Mouse (Mus musculus) lung, postnatal 0 days (tissue): Measurements from ENCODE around the gene Unkl.

ENCODE experiments used
- CTCF ChIP-seq: IDR thresholded peaks from 2 replicates; pipeline ENCODE4 v1.5.1; 2016; ENCODE audit warnings: antibody characterized with exemption, mild to moderate bottlenecking
- EP300 ChIP-seq: IDR thresholded peaks from 2 replicates; pipeline ENCODE4 v1.6.1; 2016; ENCODE audit warnings: antibody characterized with exemption, mild to moderate bottlenecking, control low read depth

DNA sequence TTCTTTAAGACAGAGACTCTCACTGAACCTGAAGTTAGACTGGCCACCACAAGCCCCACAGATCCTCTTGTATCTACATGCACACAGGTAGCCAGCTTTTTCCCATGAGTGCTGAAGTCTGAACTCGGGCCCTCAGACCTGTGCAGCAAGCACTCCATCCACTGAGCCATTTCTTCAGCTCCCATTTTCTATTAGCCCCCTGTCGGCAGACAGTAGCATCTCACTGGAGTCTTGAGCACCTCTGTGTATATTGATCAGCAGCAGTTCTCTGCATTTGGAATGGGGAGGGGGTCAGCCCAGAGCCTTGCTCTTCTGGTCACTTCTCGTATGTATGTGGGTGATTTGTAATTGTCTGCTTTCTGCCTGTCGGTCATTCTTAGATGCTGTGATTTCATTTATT lies 48.2 kb upstream of the Unkl start:
- TF ChIP-seq CTCF (peak; percentile 60), EP300 (no peak)
